Mouse (Mus musculus) myocyte (in vitro differentiated cells): ENCODE measurements around the gene Eif3l. TPM values are rescaled to one million over a fixed set of nuclear protein-coding genes. Genes with fewer than 3 reads are reported as not detected.
A peak's percentile ranks its signal among the peaks of the same experiment; 100 is the strongest.

Source experiments
- H3K27me3 ChIP-seq: one replicate; pipeline ENCODE4 v1.6.1; 2011; ENCODE audit not compliant: control insufficient read depth, insufficient read depth, insufficient read length
- H3K36me3 ChIP-seq: one replicate; pipeline ENCODE4 v1.6.1; 2011; ENCODE audit not compliant: control insufficient read depth, insufficient read depth
- H3K4me2 ChIP-seq: one replicate; pipeline ENCODE4 v1.6.1; 2011; ENCODE audit warnings: low read depth, control low read depth
- H3K4me3 ChIP-seq: one replicate; pipeline ENCODE4 v1.5.1; 2011; ENCODE audit warnings: mild to moderate bottlenecking, control low read depth, moderate library complexity
- H3K79me2 ChIP-seq: one replicate; pipeline ENCODE4 v1.6.1; 2011; ENCODE audit not compliant: control insufficient read depth, insufficient read depth
- H3ac ChIP-seq: one replicate; pipeline ENCODE4 v1.6.1; 2011; ENCODE audit not compliant: control insufficient read depth, insufficient read length
- CEBPB ChIP-seq: IDR thresholded peaks from 2 replicates; pipeline ENCODE4 v1.6.1; 2011; ENCODE audit warnings: mild to moderate bottlenecking, moderate library complexity; ENCODE audit not compliant: poor library complexity, insufficient read depth, severe bottlenecking
- E2F4 ChIP-seq: IDR thresholded peaks from one replicate; pipeline ENCODE4 v1.6.1; 2011; ENCODE audit warnings: mild to moderate bottlenecking, control low read depth, moderate library complexity; ENCODE audit not compliant: insufficient read depth
- MAX ChIP-seq: IDR thresholded peaks from one replicate; pipeline ENCODE4 v1.6.1; 2011; ENCODE audit warnings: low read depth, mild to moderate bottlenecking, control low read depth
- MYOD1 ChIP-seq, 3 experiments: IDR thresholded peaks; one replicate each; pipeline ENCODE4 v1.6.1; 2011; ENCODE audit warnings: control low read depth in 2 of 3, low read depth in 2 of 3, mild to moderate bottlenecking in 2 of 3, moderate library complexity in 1 of 3; ENCODE audit not compliant: insufficient read length in 2 of 3, control insufficient read depth in 1 of 3
- MYOG ChIP-seq, 3 experiments: IDR thresholded peaks; one replicate each; pipeline ENCODE4 v1.6.1; 2011; ENCODE audit warnings: control low read depth in 2 of 3, low read depth in 2 of 3, mild to moderate bottlenecking in 2 of 3; ENCODE audit not compliant: insufficient read length in 2 of 3, control insufficient read depth in 1 of 3, insufficient read depth in 1 of 3
- POLR2A ChIP-seq: IDR thresholded peaks from one replicate; pipeline ENCODE4 v1.6.1; 2011; ENCODE audit warnings: low read depth, mild to moderate bottlenecking, control low read depth, moderate library complexity; ENCODE audit not compliant: insufficient read length
- POLR2AphosphoS2 ChIP-seq: IDR thresholded peaks from one replicate; pipeline ENCODE4 v1.6.1; 2011; ENCODE audit warnings: low read depth, control low read depth; ENCODE audit not compliant: insufficient read length
- REST ChIP-seq: IDR thresholded peaks from one replicate; pipeline ENCODE4 v1.6.1; 2011; ENCODE audit warnings: mild to moderate bottlenecking, control low read depth, moderate library complexity; ENCODE audit not compliant: insufficient read depth, insufficient read length
- SRF ChIP-seq: IDR thresholded peaks from one replicate; pipeline ENCODE4 v1.6.1; 2011; ENCODE audit warnings: low read depth; ENCODE audit not compliant: control insufficient read depth, insufficient read length
- TCF12 ChIP-seq: IDR thresholded peaks from one replicate; pipeline ENCODE4 v1.6.1; 2011; ENCODE audit warnings: mild to moderate bottlenecking, control low read depth; ENCODE audit not compliant: poor library complexity, insufficient read depth, severe bottlenecking
- TCF3 ChIP-seq: IDR thresholded peaks from one replicate; pipeline ENCODE4 v1.6.1; 2011; ENCODE audit warnings: low read depth, control low read depth; ENCODE audit not compliant: insufficient read length
- USF1 ChIP-seq: IDR thresholded peaks from one replicate; pipeline ENCODE4 v1.6.1; 2011; ENCODE audit warnings: low read depth, mild to moderate bottlenecking, control low read depth, moderate library complexity
- polyA plus RNA-seq: library from polyadenylated mRNA; unstranded; fragments of >200 nt; fragmentation: generic; extraction: Trizol; gene quantifications from one replicate; pipeline ENCODE4 v1.2.1, GENCODE M21; 2012; ENCODE audit warnings: missing spikeins

Eif3l gene
- polyA plus RNA-seq, 1 experiment: 315 TPM

DNA sequence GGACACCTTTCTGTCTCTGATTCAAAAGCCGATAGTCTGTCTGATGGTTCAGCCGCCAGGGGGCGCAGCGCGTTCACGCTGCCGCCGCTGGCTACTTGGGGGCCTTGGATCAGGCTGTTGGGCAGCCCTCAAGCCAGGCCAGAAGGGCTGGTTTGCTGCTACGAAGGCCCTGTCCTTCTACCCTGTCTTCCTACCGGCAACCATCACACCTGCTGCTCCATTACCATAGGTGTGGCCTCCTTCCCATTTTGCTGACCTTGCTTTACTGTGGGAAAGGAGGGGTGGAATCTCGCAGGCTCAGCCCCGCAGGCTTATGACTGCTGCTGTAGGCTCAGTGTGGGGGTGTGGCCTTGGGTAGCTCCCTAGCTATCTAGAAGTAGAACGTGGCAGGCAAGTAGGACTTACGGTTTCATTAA, 37.1 kb upstream of the Eif3l start:
- Histone ChIP-seq H3K4me3 (no peak overlapping the region), H3K27me3 (peaks cover 25% of the 10 kb centered on the region), H3K36me3 (no peaks in the 10 kb centered on the region), H3K4me2 (peak overlapping the region; percentile 40), H3ac (no peak overlapping the region), H3K79me2 (no peaks in the 10 kb centered on the region)
- no peak for TF ChIP-seq E2F4
- no peak for TF ChIP-seq POLR2A
- no peak for TF ChIP-seq REST
- no peak for TF ChIP-seq USF1
- TF ChIP-seq SRF: no peak
- TF ChIP-seq TCF3: no peak
- no peak for TF ChIP-seq MAX
- TF ChIP-seq POLR2AphosphoS2: no peak
- no peak for TF ChIP-seq TCF12
- no peak for TF ChIP-seq MYOD1 (IDR thresholded peaks at IDR 0.05; ENCODE audit: control insufficient read depth in 1 of 3, insufficient read length in 2 of 3, low read depth in 2 of 3)
- no peak for TF ChIP-seq MYOG (IDR thresholded peaks at IDR 0.05; ENCODE audit: control insufficient read depth in 1 of 3, insufficient read depth in 1 of 3, insufficient read length in 2 of 3, low read depth in 2 of 3)
- no peak for TF ChIP-seq CEBPB

DNA sequence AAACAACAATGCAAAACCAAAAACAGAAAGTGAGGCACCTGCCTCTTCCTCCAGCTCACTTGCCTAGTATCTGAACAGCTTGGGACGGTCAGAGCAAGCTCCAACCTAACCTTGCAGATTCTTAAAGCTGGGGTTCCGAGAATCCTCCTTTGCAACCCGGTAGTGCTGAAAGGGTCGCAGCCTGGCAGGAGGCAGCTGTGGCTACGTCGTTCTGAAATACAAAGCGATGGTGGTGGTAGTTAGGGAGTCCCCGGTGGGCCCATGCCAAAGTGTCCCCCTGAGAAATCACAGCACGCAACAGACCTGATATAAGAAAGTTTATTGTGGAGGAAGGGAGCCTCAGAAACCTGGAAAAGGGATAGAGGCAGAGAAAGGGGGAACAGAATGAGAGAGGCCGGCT, 36.6 kb upstream of the Eif3l start:
- Histone ChIP-seq H3K4me2 (peak overlapping the region; percentile 40), H3ac (no peak overlapping the region), H3K36me3 (no peaks in the 10 kb centered on the region), H3K79me2 (no peaks in the 10 kb centered on the region), H3K4me3 (no peak overlapping the region), H3K27me3 (peaks cover 29% of the 10 kb centered on the region)
- TF ChIP-seq MYOG (IDR thresholded peaks at IDR 0.05; ENCODE audit: control insufficient read depth in 1 of 3, insufficient read depth in 1 of 3, insufficient read length in 2 of 3, low read depth in 2 of 3) (no peak), CEBPB (no peak), POLR2AphosphoS2 (no peak), MYOD1 (IDR thresholded peaks at IDR 0.05; ENCODE audit: control insufficient read depth in 1 of 3, insufficient read length in 2 of 3, low read depth in 2 of 3) (no peak), SRF (no peak), TCF12 (no peak), REST (no peak), MAX (no peak), USF1 (no peak), E2F4 (no peak), POLR2A (no peak), TCF3 (no peak)

DNA sequence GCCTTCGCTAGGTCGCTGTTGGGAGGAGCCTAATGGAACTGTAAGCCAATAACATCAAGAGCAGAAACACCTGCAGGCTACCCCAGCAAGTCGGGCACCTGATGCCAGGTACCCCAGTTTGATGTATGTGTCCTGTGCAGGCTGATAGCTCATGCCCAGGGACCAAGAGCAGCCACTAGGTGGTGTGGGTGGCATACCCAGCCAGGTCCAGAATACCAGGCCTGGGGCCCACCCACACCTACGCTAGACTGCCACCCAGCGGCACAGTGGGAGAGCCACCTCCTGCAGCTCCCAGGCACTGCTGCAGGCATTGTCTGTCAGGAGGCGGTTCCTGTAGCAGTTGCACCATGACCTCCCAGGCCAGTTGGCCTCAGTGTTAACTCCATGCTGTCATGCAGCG, 36.1 kb upstream of the Eif3l start:
- Histone ChIP-seq H3K36me3 (no peaks in the 10 kb centered on the region), H3ac (no peak overlapping the region), H3K79me2 (no peaks in the 10 kb centered on the region), H3K4me2 (peak overlapping the region; percentile 10), H3K4me3 (no peak overlapping the region), H3K27me3 (peaks cover 32% of the 10 kb centered on the region)
- peak; percentile 6 for TF ChIP-seq SRF
- no peak for TF ChIP-seq TCF12
- no peak for TF ChIP-seq TCF3
- TF ChIP-seq MYOD1 (IDR thresholded peaks at IDR 0.05; ENCODE audit: control insufficient read depth in 1 of 3, insufficient read length in 2 of 3, low read depth in 2 of 3): peak in 2 of 3 experiments; percentile 33 to 61
- no peak for TF ChIP-seq USF1
- TF ChIP-seq MYOG (IDR thresholded peaks at IDR 0.05; ENCODE audit: control insufficient read depth in 1 of 3, insufficient read depth in 1 of 3, insufficient read length in 2 of 3, low read depth in 2 of 3): peak; percentile 16 to 75 (median 60)
- no peak for TF ChIP-seq REST
- TF ChIP-seq E2F4: no peak
- no peak for TF ChIP-seq CEBPB
- TF ChIP-seq POLR2AphosphoS2: peak; percentile 33
- TF ChIP-seq MAX: no peak
- TF ChIP-seq POLR2A: no peak

DNA sequence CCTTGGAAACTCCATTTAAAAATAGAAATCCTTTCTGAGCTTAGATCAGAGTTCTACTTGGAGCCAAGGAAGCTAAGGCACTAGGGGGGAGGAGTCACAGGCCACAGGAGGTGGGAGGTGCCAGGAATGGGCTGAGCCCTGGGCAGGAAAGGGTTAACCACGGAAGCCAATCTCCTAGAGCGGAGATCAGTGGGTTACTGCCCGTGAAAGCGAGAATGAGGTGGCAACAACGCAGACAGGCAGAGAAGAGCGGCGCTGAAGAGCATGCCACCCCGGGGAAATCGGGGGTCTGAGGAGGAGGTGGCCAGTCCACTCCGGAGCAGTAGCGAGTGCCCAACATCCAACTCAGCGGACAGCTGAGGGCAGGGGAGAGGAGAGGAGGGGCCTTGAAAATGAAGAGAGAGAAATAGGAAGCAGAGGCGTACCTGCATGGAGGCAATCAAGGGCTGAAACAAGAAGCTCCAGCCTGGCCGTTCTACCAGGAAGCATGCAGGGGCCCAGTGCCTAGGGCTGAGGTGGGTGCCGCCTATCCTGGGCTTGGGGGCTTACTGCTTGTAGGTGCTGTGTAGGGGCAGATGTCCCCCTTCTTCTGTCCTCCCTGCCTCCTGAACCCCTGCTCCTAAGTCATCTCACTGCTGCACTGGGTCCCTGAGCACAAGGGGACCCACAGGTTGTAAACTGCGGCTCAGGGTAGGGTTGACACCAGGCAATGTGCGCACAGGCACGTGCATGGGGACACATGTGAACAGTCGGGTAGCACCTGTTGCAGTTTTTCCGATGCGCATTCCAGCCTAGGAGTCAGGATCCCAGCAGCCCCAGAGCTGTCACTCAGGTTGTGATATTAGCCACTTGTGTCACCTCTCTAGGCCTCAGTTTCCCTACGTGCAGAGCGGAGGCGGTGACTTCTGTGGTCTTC, 34.2 kb upstream of the Eif3l start:
- Histone ChIP-seq H3K4me3 (no peak overlapping the region), H3K27me3 (peaks cover 32% of the 10 kb centered on the region), H3K79me2 (no peaks in the 10 kb centered on the region), H3ac (no peak overlapping the region), H3K36me3 (no peaks in the 10 kb centered on the region), H3K4me2 (peak overlapping the region; percentile 16)
- TF ChIP-seq MYOD1 (IDR thresholded peaks at IDR 0.05; ENCODE audit: control insufficient read depth in 1 of 3, insufficient read length in 2 of 3, low read depth in 2 of 3) (peak in 2 of 3 experiments; percentile 64 to 66), MYOG (IDR thresholded peaks at IDR 0.05; ENCODE audit: control insufficient read depth in 1 of 3, insufficient read depth in 1 of 3, insufficient read length in 2 of 3, low read depth in 2 of 3) (peak in 1 of 3 experiments; percentile 46), REST (no peak), MAX (no peak)
